Mouse (Mus musculus): Measurements from ENCODE around the gene Adcy3. TPM values are rescaled to one million over a fixed set of nuclear protein-coding genes. Genes with fewer than 3 reads are reported as not detected.

The Adcy3 gene
- polyA plus RNA-seq, 1 experiment: 2.8 TPM

- no peaks in the 10 kb centered on the region for H3K9me3 ChIP-seq
- H3K4me3 ChIP-seq (replicated peaks): no peak overlapping the region
- peaks cover 16% of the 10 kb centered on the region for H3K36me3 ChIP-seq (replicated peaks; ENCODE audit: low read length)
- no peaks in the 10 kb centered on the region for H3K27me3 ChIP-seq (replicated peaks)
- peaks cover 37% of the 10 kb centered on the region for H3K4me1 ChIP-seq
- no peak for TF ChIP-seq FLI1 (IDR thresholded peaks at IDR 0.05; ENCODE audit: low read length)
- TF ChIP-seq GATA1 (IDR thresholded peaks at IDR 0.05; ENCODE audit: borderline replicate concordance, low read length): no peak
Observed at GRCm38 (mm10) chr12:4198702-4199101, 65.8 kb downstream of the Adcy3 start.

GRCm38 (mm10) chr12:4199271-4199670 lies 66.4 kb downstream of the Adcy3 start:
- no peak for TF ChIP-seq GATA1 (IDR thresholded peaks at IDR 0.05; ENCODE audit: borderline replicate concordance, low read length)
- TF ChIP-seq FLI1 (IDR thresholded peaks at IDR 0.05; ENCODE audit: low read length): no peak
- H3K36me3 ChIP-seq (replicated peaks; ENCODE audit: low read length): peaks cover 16% of the 10 kb centered on the region
- no peak overlapping the region for H3K4me3 ChIP-seq (replicated peaks)
- no peaks in the 10 kb centered on the region for H3K27me3 ChIP-seq (replicated peaks)
- no peaks in the 10 kb centered on the region for H3K9me3 ChIP-seq
- peaks cover 37% of the 10 kb centered on the region for H3K4me1 ChIP-seq

DNA sequence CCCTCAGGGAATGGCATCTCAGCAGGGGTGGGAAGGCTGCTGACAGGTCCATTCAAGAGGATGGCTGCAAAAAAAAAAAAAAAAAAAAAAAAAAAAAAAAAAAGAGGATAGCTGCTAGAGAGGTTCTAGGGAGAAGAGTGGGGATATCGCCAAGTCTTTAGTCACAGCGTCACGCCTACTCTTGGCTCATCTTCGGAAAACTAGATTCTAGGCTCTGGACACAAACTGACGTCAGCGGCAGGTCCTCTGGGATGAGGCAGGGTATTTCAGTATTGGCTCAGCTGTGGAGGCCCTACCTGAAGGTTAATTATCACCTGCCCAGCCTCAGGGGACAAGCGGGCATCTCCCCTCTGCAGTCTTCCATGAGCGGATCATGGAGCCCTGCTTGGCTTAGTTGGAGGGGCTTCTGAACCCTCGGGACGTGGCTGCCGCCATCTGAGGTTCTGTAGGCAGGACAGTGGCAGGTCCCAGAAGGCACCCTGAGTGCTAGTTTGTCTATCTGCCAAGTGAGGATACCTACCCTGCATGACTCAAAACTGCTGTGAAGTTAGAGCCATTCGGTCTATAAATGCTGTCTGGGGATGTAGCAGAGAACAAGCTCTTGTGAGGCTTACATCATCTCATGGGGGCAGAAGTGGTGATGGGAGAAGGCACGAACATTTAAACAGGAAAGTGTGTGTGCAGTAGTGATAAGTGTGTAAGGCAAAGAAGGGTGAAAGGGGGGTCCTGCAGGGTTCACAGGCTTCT lies 68.7 kb downstream of the Adcy3 start:
- Histone ChIP-seq H3K36me3 (replicated peaks; ENCODE audit: low read length) (peaks cover 38% of the 10 kb centered on the region), H3K4me3 (replicated peaks) (no peak overlapping the region), H3K9me3 (no peaks in the 10 kb centered on the region), H3K27me3 (replicated peaks) (no peaks in the 10 kb centered on the region), H3K4me1 (peaks cover 23% of the 10 kb centered on the region)
- TF ChIP-seq FLI1 (IDR thresholded peaks at IDR 0.05; ENCODE audit: low read length) (no peak), GATA1 (IDR thresholded peaks at IDR 0.05; ENCODE audit: borderline replicate concordance, low read length) (no peak)

DNA sequence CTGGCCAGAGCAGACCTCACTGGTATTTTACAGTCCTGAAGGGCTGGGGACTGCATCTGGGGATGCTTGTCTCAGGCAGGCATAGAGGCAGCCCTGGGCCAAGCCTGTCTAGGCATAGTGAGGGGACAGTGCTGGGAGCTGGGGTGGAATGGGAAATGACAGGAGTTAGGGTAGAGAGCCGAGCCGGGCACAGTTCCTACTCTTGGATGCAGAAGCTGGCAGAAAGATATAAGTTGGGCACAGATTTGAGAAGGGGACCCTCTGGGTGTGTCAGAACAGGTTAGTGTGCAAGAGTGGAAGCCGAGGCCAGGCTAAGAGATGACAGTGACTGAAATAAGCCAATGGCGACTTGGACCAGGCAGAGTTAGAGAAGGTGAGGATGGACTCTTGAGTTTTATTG lies 69.3 kb downstream of the Adcy3 start:
- TF ChIP-seq FLI1 (IDR thresholded peaks at IDR 0.05; ENCODE audit: low read length) (no peak), GATA1 (IDR thresholded peaks at IDR 0.05; ENCODE audit: borderline replicate concordance, low read length) (no peak)
- Histone ChIP-seq H3K4me3 (replicated peaks) (no peak overlapping the region), H3K9me3 (no peaks in the 10 kb centered on the region), H3K36me3 (replicated peaks; ENCODE audit: low read length) (peaks cover 43% of the 10 kb centered on the region), H3K27me3 (replicated peaks) (no peaks in the 10 kb centered on the region), H3K4me1 (peaks cover 20% of the 10 kb centered on the region)

DNA sequence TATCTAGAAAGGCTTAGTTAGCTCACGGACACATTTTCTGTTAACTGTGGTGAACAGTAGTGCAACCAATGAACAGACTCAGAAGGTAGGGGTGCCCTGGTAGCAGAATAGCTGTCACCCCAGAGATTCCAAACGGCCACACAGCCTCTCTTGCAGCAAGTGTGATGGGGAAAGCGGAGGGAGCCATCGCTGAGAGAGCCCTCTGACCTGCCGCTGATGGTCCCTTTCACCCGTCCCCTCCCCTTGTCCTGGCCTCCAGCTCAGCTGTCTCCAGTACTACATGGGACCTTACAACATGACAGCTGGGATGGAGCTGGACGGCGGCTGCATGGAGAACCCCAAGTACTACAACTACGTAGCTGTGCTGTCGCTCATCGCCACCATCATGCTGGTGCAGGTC lies 73.2 kb downstream of the Adcy3 start:
- Histone ChIP-seq H3K36me3 (replicated peaks; ENCODE audit: low read length) (peaks cover 59% of the 10 kb centered on the region), H3K27me3 (replicated peaks) (no peaks in the 10 kb centered on the region), H3K4me3 (replicated peaks) (peak overlapping the region; percentile 20), H3K4me1 (peaks cover 15% of the 10 kb centered on the region), H3K9me3 (no peaks in the 10 kb centered on the region)
- TF ChIP-seq FLI1 (IDR thresholded peaks at IDR 0.05; ENCODE audit: low read length) (no peak), GATA1 (IDR thresholded peaks at IDR 0.05; ENCODE audit: borderline replicate concordance, low read length) (no peak)

- Histone ChIP-seq H3K36me3 (replicated peaks; ENCODE audit: low read length) (peaks cover 74% of the 10 kb centered on the region), H3K9me3 (no peaks in the 10 kb centered on the region), H3K4me3 (replicated peaks) (peak overlapping the region; percentile 79), H3K4me1 (peaks cover 17% of the 10 kb centered on the region), H3K27me3 (replicated peaks) (no peaks in the 10 kb centered on the region)
- TF ChIP-seq FLI1 (IDR thresholded peaks at IDR 0.05; ENCODE audit: low read length): no peak
- no peak for TF ChIP-seq GATA1 (IDR thresholded peaks at IDR 0.05; ENCODE audit: borderline replicate concordance, low read length)
Observed at GRCm38 (mm10) chr12:4208405-4209133, 75.7 kb downstream of the Adcy3 start.

DNA sequence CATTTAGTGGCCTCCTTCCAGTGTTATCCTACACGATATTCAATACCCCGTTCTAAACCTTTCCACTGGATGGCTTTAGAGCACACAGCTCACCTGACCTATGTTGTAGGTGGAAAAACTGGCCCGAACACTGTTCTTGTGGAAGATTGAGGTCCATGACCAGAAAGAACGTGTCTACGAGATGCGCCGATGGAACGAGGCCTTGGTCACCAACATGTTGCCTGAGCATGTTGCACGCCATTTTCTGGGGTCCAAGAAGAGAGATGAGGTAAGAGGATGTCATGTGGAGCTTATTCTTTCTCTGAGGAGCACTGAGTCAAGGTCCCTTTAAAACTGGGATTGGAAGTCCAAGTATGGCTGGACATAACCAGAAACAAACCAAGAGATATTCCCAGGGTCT lies 76.3 kb downstream of the Adcy3 start:
- no peak for TF ChIP-seq GATA1 (IDR thresholded peaks at IDR 0.05; ENCODE audit: borderline replicate concordance, low read length)
- TF ChIP-seq FLI1 (IDR thresholded peaks at IDR 0.05; ENCODE audit: low read length): no peak
- H3K36me3 ChIP-seq (replicated peaks; ENCODE audit: low read length): peaks cover 80% of the 10 kb centered on the region
- peaks cover 17% of the 10 kb centered on the region for H3K4me1 ChIP-seq
- no peaks in the 10 kb centered on the region for H3K27me3 ChIP-seq (replicated peaks)
- no peaks in the 10 kb centered on the region for H3K9me3 ChIP-seq
- H3K4me3 ChIP-seq (replicated peaks): no peak overlapping the region

- no peaks in the 10 kb centered on the region for H3K9me3 ChIP-seq
- peaks cover 17% of the 10 kb centered on the region for H3K4me1 ChIP-seq
- H3K4me3 ChIP-seq (replicated peaks): peak overlapping the region; percentile 19
- H3K27me3 ChIP-seq (replicated peaks): no peaks in the 10 kb centered on the region
- TF ChIP-seq FLI1 (IDR thresholded peaks at IDR 0.05; ENCODE audit: low read length): no peak
- no peak for TF ChIP-seq GATA1 (IDR thresholded peaks at IDR 0.05; ENCODE audit: borderline replicate concordance, low read length)
- peaks cover 83% of the 10 kb centered on the region for H3K36me3 ChIP-seq (replicated peaks; ENCODE audit: low read length)
Observed at GRCm38 (mm10) chr12:4211174-4211573, 78.3 kb downstream of the Adcy3 start.

GRCm38 (mm10) chr12:4212908-4213307 lies 80.0 kb downstream of the Adcy3 start:
- no peaks in the 10 kb centered on the region for H3K9me3 ChIP-seq
- no peak for TF ChIP-seq GATA1 (IDR thresholded peaks at IDR 0.05; ENCODE audit: borderline replicate concordance, low read length)
- TF ChIP-seq FLI1 (IDR thresholded peaks at IDR 0.05; ENCODE audit: low read length): no peak
- no peak overlapping the region for H3K4me3 ChIP-seq (replicated peaks)
- H3K4me1 ChIP-seq: peaks cover 17% of the 10 kb centered on the region
- H3K27me3 ChIP-seq (replicated peaks): no peaks in the 10 kb centered on the region
- H3K36me3 ChIP-seq (replicated peaks; ENCODE audit: low read length): peaks cover 89% of the 10 kb centered on the region

DNA sequence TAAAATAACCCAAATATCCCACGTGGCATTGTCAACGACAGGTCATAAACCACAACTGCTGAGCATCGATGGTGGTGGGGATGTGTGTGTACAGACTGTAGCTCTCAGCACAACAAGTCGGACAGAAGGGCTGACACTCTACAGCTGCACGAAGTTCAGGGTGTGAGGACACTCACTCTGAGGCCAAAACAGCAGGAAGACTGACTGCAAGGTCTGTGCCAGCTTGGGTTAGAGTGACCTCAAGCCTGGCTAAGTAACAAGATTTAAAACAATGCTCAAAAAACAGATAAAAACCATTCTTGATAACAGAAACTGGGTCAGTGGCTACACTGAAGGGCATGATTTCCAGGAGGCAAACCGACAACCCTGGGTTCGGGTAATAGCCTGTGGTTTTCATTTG lies 97.3 kb downstream of the Adcy3 start:
- TF ChIP-seq FLI1 (IDR thresholded peaks at IDR 0.05; ENCODE audit: low read length) (no peak), GATA1 (IDR thresholded peaks at IDR 0.05; ENCODE audit: borderline replicate concordance, low read length) (no peak)
- Histone ChIP-seq H3K27me3 (replicated peaks) (no peaks in the 10 kb centered on the region), H3K4me1 (peaks cover 32% of the 10 kb centered on the region), H3K9me3 (no peaks in the 10 kb centered on the region), H3K36me3 (replicated peaks; ENCODE audit: low read length) (peaks cover 67% of the 10 kb centered on the region), H3K4me3 (replicated peaks) (no peak overlapping the region)

Data from megakaryocyte, embryonic 14.5 days (primary cell).